Mouse (Mus musculus) heart, adult 2 months (tissue): ENCODE data around the gene Mdfi. TPM values are rescaled to one million over a fixed set of nuclear protein-coding genes. Genes with fewer than 3 reads are reported as not detected.
"Not testable (repeated sequence)": the region's sequence is repeated elsewhere in the genome, so short reads cannot be mapped to it uniquely, and the experiment has no call there.

Experiments
- DNase-seq, 2 experiments: peaks; one replicate each; pipeline ENCODE4 v3.0.0; 2021
- H3K27ac ChIP-seq: fragments of 200-600 bp; 2 replicates; pipeline ENCODE4 v1.8.1; 2022
- H3K27me3 ChIP-seq: fragments of 200-500 bp; 2 replicates; pipeline ENCODE4 v1.6.1; 2012; ENCODE audit warnings: mild to moderate bottlenecking, low read length, inconsistent platforms, mixed read lengths; ENCODE audit not compliant: control insufficient read depth, insufficient read depth
- H3K36me3 ChIP-seq: fragments of 200-500 bp; 2 replicates; pipeline ENCODE4 v1.6.1; 2012; ENCODE audit warnings: low read length, inconsistent platforms; ENCODE audit not compliant: control insufficient read depth, insufficient read depth
- H3K4me1 ChIP-seq: fragments of 200-500 bp; 2 replicates; pipeline ENCODE4 v1.6.1; 2011; ENCODE audit warnings: low read length; ENCODE audit not compliant: control insufficient read depth, insufficient read depth
- H3K4me3 ChIP-seq: fragments of 200-600 bp; 2 replicates; pipeline ENCODE4 v1.8.1; 2022
- H3K79me2 ChIP-seq: fragments of 200-500 bp; replicated peaks from 2 replicates; pipeline ENCODE4 v1.6.1; 2012; ENCODE audit warnings: mild to moderate bottlenecking, inconsistent platforms, low read length, moderate library complexity, mixed read lengths; ENCODE audit not compliant: control insufficient read depth, insufficient read depth
- H3K9ac ChIP-seq: fragments of 200-500 bp; 2 replicates; pipeline ENCODE4 v1.6.1; 2012; ENCODE audit warnings: low read depth, mild to moderate bottlenecking, control low read depth, inconsistent platforms, low read length, mixed read lengths
- CTCF ChIP-seq: fragments of 200-600 bp; IDR thresholded peaks from 2 replicates; pipeline ENCODE4 v1.8.1; 2022; ENCODE audit warnings: antibody characterized with exemption, mild to moderate bottlenecking, moderate library complexity
- EP300 ChIP-seq: fragments of 200-500 bp; IDR thresholded peaks from 2 replicates; pipeline ENCODE4 v1.6.1; 2011; ENCODE audit warnings: low read depth, low read length, control low read depth; ENCODE audit not compliant: insufficient read depth
- POLR2A ChIP-seq: fragments of 200-500 bp; IDR thresholded peaks from 2 replicates; pipeline ENCODE4 v1.6.1; 2011; ENCODE audit warnings: mild to moderate bottlenecking, low read depth, low read length, control low read depth; ENCODE audit not compliant: insufficient read depth
- WGBS: fragments of 180-500 bp; shearing (Covaris S2); methylation state at CpG from one replicate; pipeline ENCODE4 v1.1.7; 2018; 5-methylcytosine and 5-hydroxymethylcytosine counted together
- intact Hi-C: fragments of 180-260 bp; cut with DNase I; formaldehyde crosslinking; loops from one replicate; pipeline ENCODE4 v1.15.1; 2025
- polyA plus RNA-seq: library from polyadenylated mRNA; depleted of rRNA; stranded (reverse); fragments of >200 nt; gene quantifications from 2 replicates; pipeline ENCODE4 v1.2.3, GENCODE M21; 2012
- total RNA-seq, 2 experiments: library from RNA; stranded (reverse); gene quantifications; 2 replicates each; pipeline ENCODE4 v1.2.3; 2021

Gene Mdfi
- total and polyA plus RNA-seq, 3 experiments = 1.8 to 11.1 (median 2.0) TPM

GRCm38 (mm10) chr17:47863437-47863836, 28.9 kb upstream of the Mdfi start:
- no peak for DNase-seq
- H3K36me3 ChIP-seq = no peaks in the 10 kb centered on the region
- H3K27me3 ChIP-seq = no peaks in the 10 kb centered on the region
- TF ChIP-seq POLR2A (no peak), EP300 (no peak), CTCF (no peak)
- intact Hi-C loops = no loop called here
- 57% methylated on average over 11 of the region's 11 CpGs for WGBS
- H3K27ac ChIP-seq = no peak overlapping the region
- H3K79me2 ChIP-seq = no peaks in the 10 kb centered on the region
- H3K4me1 ChIP-seq = no peaks in the 10 kb centered on the region
- no peak overlapping the region for H3K4me3 ChIP-seq
- no peak overlapping the region for H3K9ac ChIP-seq

GRCm38 (mm10) chr17:47863023-47863422, 28.5 kb upstream of the Mdfi start:
- no peaks in the 10 kb centered on the region for H3K79me2 ChIP-seq
- intact Hi-C loops = no loop called here
- H3K36me3 ChIP-seq = no peaks in the 10 kb centered on the region
- no peaks in the 10 kb centered on the region for H3K4me1 ChIP-seq
- no peak overlapping the region for H3K9ac ChIP-seq
- no peak overlapping the region for H3K4me3 ChIP-seq
- no peaks in the 10 kb centered on the region for H3K27me3 ChIP-seq
- WGBS = 48% methylated on average over 4 of the region's 4 CpGs
- no peak overlapping the region for H3K27ac ChIP-seq
- TF ChIP-seq EP300 = no peak
- no peak for DNase-seq

DNA sequence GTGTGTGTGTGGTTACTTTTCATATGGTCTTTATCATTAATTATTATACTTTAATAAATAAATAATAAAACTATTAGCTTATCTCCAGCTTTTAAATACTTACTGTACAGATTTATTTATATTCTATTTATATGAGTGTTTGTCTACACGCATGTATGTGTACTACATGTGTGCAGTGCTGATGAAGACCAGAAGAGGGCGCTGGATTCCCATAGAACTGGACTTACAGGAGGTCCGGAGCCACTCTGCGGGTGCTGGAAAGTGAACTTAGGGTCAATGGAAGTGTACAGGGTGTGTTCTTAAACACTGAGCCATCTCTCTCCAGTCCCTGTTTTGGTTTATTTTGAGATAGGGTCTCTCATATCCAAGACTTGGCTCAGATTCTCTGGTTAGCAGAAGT, 21.1 kb upstream of the Mdfi start:
- H3K4me1 ChIP-seq = peaks cover under 1% of the 10 kb centered on the region; the same call in 1 of the 2 replicates
- H3K9ac ChIP-seq = no peak overlapping the region
- H3K27me3 ChIP-seq = no peaks in the 10 kb centered on the region
- H3K79me2 ChIP-seq = no peaks in the 10 kb centered on the region
- intact Hi-C loops = no loop called here
- no peak for DNase-seq
- no peaks in the 10 kb centered on the region for H3K36me3 ChIP-seq
- no peak for TF ChIP-seq POLR2A
- no peak for TF ChIP-seq CTCF
- TF ChIP-seq EP300 = no peak
- no peak overlapping the region for H3K27ac ChIP-seq
- no peak overlapping the region for H3K4me3 ChIP-seq
- 78% methylated on average over 4 of the region's 4 CpGs for WGBS

DNA sequence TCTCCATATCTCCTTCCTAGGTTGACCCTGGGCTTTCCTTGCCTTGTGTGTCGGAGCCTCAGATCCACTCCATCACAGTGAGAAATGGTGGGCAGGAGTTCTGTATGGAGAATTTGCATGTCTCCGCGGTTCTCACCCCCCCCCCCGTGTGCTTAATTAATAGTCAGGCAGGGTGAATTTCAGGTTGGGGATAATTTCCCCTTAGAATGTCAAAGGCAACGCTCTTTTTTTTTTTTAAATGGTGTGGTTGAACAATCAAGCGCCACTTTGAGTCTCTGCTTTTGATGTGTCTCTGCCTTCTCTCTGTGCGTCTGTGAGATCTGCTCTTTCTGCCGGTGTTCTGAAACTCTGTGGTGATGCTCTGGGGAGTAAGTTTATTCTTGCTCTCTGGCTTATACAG, 20.4 kb upstream of the Mdfi start:
- Histone ChIP-seq H3K27ac (no peak overlapping the region), H3K4me1 (peaks cover 3% of the 10 kb centered on the region; the same call in 1 of the 2 replicates), H3K4me3 (no peak overlapping the region), H3K36me3 (no peaks in the 10 kb centered on the region), H3K27me3 (no peaks in the 10 kb centered on the region), H3K9ac (no peak overlapping the region), H3K79me2 (no peaks in the 10 kb centered on the region)
- no peak for DNase-seq
- no peak for TF ChIP-seq POLR2A
- no peak for TF ChIP-seq CTCF
- no peak for TF ChIP-seq EP300
- intact Hi-C loops = no loop called here
- WGBS = 89% methylated on average over 8 of the region's 8 CpGs

GRCm38 (mm10) chr17:47853760-47854159, 19.3 kb upstream of the Mdfi start:
- H3K9ac ChIP-seq = no peak overlapping the region
- 79% methylated on average over 4 of the region's 4 CpGs for WGBS

DNA sequence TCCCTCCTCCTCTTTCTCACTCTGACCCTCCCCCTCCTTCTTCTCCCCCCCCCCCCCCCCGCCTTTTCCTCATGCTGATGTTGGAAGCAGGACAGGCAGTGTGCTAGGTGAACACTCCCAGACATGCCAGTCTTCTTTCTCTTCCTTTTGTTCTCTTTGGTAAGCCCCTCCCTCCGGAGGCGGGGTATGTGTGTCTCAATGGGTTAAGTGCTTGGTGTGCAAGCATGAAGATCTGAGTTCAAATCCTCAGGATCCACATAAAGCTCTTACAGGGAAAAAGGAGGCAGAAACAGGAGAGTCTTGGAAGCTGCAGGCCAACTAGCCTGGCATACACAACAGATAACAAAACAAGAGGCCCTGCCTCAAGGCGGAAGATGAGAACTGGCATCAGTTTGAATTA, 18.8 kb upstream of the Mdfi start:
- Histone ChIP-seq H3K27me3 (no peaks in the 10 kb centered on the region), H3K27ac (no peak overlapping the region), H3K4me3 (no peak overlapping the region), H3K9ac (no peak overlapping the region), H3K4me1 (peaks cover 3% of the 10 kb centered on the region; the same call in 1 of the 2 replicates), H3K79me2 (no peaks in the 10 kb centered on the region), H3K36me3 (no peaks in the 10 kb centered on the region)
- intact Hi-C loops = no loop called here
- DNase-seq = no peak
- 80% methylated on average over 3 of the region's 4 CpGs for WGBS
- no peak for TF ChIP-seq EP300
- TF ChIP-seq CTCF = no peak
- no peak for TF ChIP-seq POLR2A

More at GRCm38 (mm10) chr17:47853760-47854159, 19.3 kb upstream of the Mdfi start:
- TF ChIP-seq EP300 = no peak
- no peak for TF ChIP-seq CTCF
- no peak for TF ChIP-seq POLR2A
- no peak for DNase-seq
- Histone ChIP-seq H3K4me1 (peaks cover 3% of the 10 kb centered on the region; the same call in 1 of the 2 replicates), H3K79me2 (no peaks in the 10 kb centered on the region), H3K27ac (no peak overlapping the region), H3K36me3 (no peaks in the 10 kb centered on the region), H3K27me3 (no peaks in the 10 kb centered on the region), H3K4me3 (no peak overlapping the region)
- intact Hi-C loops = no loop called here

- H3K79me2 ChIP-seq, H3K9ac ChIP-seq, H3K36me3 ChIP-seq, H3K4me1 ChIP-seq, H3K4me3 ChIP-seq, intact Hi-C loops, H3K27me3 ChIP-seq, H3K27ac ChIP-seq, DNase-seq: not testable (repeated sequence)
- WGBS = 15% methylated on average over 22 of the region's 22 CpGs
Measured at GRCm38 (mm10) chr17:47851798-47852360, 17.4 kb upstream of the Mdfi start.
